Mouse (Mus musculus) kidney, adult 10 weeks (tissue): ENCODE data around the gene Fam240a. TPM values are rescaled to one million over a fixed set of nuclear protein-coding genes. Genes with fewer than 3 reads are reported as not detected.

Experiments used
- polyA plus RNA-seq: library from polyadenylated mRNA; stranded (reverse); fragments of 350-450 nt; fragmentation: Illumina TruSeq; extraction: RNeasy Lipid Tissue Mini Kit (QIAGEN cat#74804); gene quantifications from one replicate; pipeline ENCODE4 v1.2.3, GENCODE M21; 2014; ENCODE audit warnings: low read depth, low replicate concordance

Fam240a gene
- polyA plus RNA-seq, result not detected

GRCm38 (mm10) chr9:110916786-110917185 lies at the start of gene Fam240a:
Gene Fam240a (minus strand): TSS chr9:110916861.

GRCm38 (mm10) chr9:110951397-110951796 lies 34.7 kb upstream of the Fam240a start, which contains the start of gene Lrrc2:
Gene Lrrc2 (plus strand): TSS chr9:110951545.

DNA sequence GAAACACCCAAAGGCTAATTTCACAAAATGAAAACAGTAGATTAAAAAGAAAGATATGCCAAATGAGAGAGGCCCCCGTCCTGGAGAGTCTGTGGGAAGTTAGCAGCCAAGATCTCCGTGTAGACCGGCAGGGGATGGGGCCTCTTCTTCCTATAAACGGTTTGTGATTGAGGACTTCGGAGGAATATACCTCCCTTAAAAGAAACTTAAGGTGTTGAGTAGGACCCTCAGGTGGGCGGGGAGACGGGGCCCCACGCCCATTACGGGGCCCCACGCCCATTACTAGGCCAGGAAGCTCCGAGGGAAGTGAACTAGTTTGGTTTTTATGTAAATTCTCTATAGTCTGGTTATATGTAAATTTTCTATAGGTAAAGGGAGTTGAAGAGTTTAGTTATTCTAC lies 29.3 kb upstream of the Fam240a start, which contains the start of gene Tdgf1:
TSS of gene Tdgf1 (minus strand) at position 233 of the 400 bp plus-strand sequence.

GRCm38 (mm10) chr9:110879998-110880561 lies 36.6 kb downstream of the Fam240a start, which contains the start of gene Tmie:
Gene Tmie (minus strand): TSS chr9:110880113.

GRCm38 (mm10) chr9:110879191-110879920 lies 37.3 kb downstream of the Fam240a start, which contains the start of gene Als2cl:
Gene Als2cl (plus strand): TSS chr9:110879870.

Other genes starting within 250 kb of the Fam240a start
- not detected for gene Myl3, start 175.0 kb downstream of the Fam240a start, polyA plus RNA-seq
- gene Pth1r, start 169.7 kb downstream of the Fam240a start, polyA plus RNA-seq, result 10.3 TPM
- gene Prss42, start 118.7 kb downstream of the Fam240a start, polyA plus RNA-seq, result not detected
- gene Prss44, start 102.9 kb downstream of the Fam240a start, polyA plus RNA-seq, result not detected
- not detected for gene Prss43, start 90.2 kb downstream of the Fam240a start, polyA plus RNA-seq
- gene Prss45, start 82.3 kb downstream of the Fam240a start, polyA plus RNA-seq, result not detected
- gene Prss46, start 72.4 kb downstream of the Fam240a start, polyA plus RNA-seq, result not detected
- gene Prss50, start 58.9 kb downstream of the Fam240a start, polyA plus RNA-seq, result not detected
- 2.6 TPM for gene Als2cl, start 37.0 kb downstream of the Fam240a start, polyA plus RNA-seq
- gene Tmie, start 36.7 kb downstream of the Fam240a start, polyA plus RNA-seq, result 4.1 TPM
- not detected for gene Tdgf1, start 29.3 kb upstream of the Fam240a start, polyA plus RNA-seq
- not detected for gene Lrrc2, start 34.7 kb upstream of the Fam240a start, polyA plus RNA-seq
- gene Rtp3, start 73.7 kb upstream of the Fam240a start, polyA plus RNA-seq, result 3.0 TPM
- gene Ltf, start 102.4 kb upstream of the Fam240a start, polyA plus RNA-seq, result 0.36 TPM
- 2.3 TPM for gene Ccrl2, start 140.7 kb upstream of the Fam240a start, polyA plus RNA-seq
- gene Lrrfip2, start 200.7 kb upstream of the Fam240a start, polyA plus RNA-seq, result 39.6 TPM